ENCODE assay signal across 10 mouse cellular contexts in the genomic region with DNA sequence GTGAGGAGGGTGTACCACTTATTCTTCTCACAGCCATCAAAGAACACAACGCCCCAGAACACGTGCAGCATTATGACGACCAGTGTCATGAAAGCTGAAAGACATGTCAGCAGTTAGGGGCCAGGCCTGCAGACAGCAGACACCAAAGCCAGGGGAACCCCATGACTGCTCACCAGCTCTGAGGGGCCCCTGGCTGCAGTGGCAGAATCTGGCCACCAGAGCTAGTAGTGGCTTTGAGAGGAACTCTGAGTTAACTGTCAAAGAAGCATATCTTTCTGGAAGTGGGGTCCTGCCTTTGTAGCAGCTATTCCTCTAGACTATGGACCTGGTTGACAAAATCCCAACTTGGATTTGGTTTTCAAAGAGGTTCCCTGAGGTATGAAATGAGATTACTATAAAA. TPM values are rescaled to one million over a fixed set of nuclear protein-coding genes. Genes with fewer than 3 reads are reported as not detected.
DNase-seq lines count a peak whose midpoint lies in the region; ATAC-seq and TF ChIP-seq lines count a peak whose summit lies in the region.
"Not testable (repeated sequence)": the region's sequence is repeated elsewhere in the genome, so short reads cannot be mapped to it uniquely, and the experiment has no call there.
"Had no signal": no experiment of that assay in that cellular context is flagged by ENCODE, and none has a peak within 500 bp of the region (broad histone marks: within the 10 kb centered on the region; RNA-seq: fewer than 3 reads in every experiment).

No protein-coding gene starts in this region.

- not testable (repeated sequence) for DNase-seq in heart, postnatal 0 days (ENCODE audit: low spot score)
- DNase-seq in kidney, postnatal 4 days: peak; percentile 25 to 32
- peak; percentile 30 to 72 for DNase-seq in spleen, postnatal 4 days (ENCODE audit: low spot score in 2 of 2)
- peak; percentile 22 to 23 for DNase-seq in thymus, postnatal 36 days

- peak; percentile 70 for ATAC-seq in erythroblast, adult 5-6 weeks (replicated peaks; ENCODE audit: low FRiP score, poor library complexity, severe bottlenecking)
- ATAC-seq in heart, postnatal 0 days (ENCODE audit: insufficient read depth, low read depth): not testable (repeated sequence)
- ATAC-seq in megakaryocyte progenitor cell, adult 5-6 weeks (replicated peaks; ENCODE audit: poor library complexity): peak; percentile 70

- H3K27me3 ChIP-seq in E14TG2a.4 (ENCODE audit: insufficient read depth, low read length); heart, postnatal 0 days (ENCODE audit: control insufficient read depth, insufficient read depth, low read length): not testable (repeated sequence)

- H3K9ac ChIP-seq in heart, postnatal 0 days (replicated peaks; ENCODE audit: low read depth, low read length): not testable (repeated sequence)

- H3K9me3 ChIP-seq in E14TG2a.4 (ENCODE audit: low read length); heart, postnatal 0 days (replicated peaks; ENCODE audit: control insufficient read depth, low read length): not testable (repeated sequence)

- H3K27ac ChIP-seq in heart, postnatal 0 days (ENCODE audit: low read depth): not testable (repeated sequence)

- not testable (repeated sequence) for TF ChIP-seq EP300 in heart, postnatal 0 days (IDR thresholded peaks at IDR 0.05; ENCODE audit: low read depth)

- peak; percentile 51 for TF ChIP-seq CTCF in E14TG2a.4 (conservative IDR thresholded peaks at IDR 0.05; ENCODE audit: low read length)
- peak; percentile 5; the same call in 1 of the 2 replicates for TF ChIP-seq CTCF in heart, postnatal 0 days (IDR thresholded peaks at IDR 0.05; ENCODE audit: low read depth)

- not testable (repeated sequence) for H3K4me1 ChIP-seq in E14TG2a.4 (replicated peaks; ENCODE audit: low read depth, low read length); heart, postnatal 0 days (ENCODE audit: control insufficient read depth, insufficient read depth)

- not testable (repeated sequence) for H3K4me3 ChIP-seq in E14TG2a.4 (replicated peaks; ENCODE audit: low read length); heart, postnatal 0 days (ENCODE audit: low read depth, low read length)

- H3K4me2 ChIP-seq in heart, postnatal 0 days (ENCODE audit: low read depth, low read length): not testable (repeated sequence)

- H3K36me3 ChIP-seq in E14TG2a.4 (ENCODE audit: insufficient read depth, low read length); heart, postnatal 0 days (replicated peaks; ENCODE audit: control insufficient read depth, insufficient read depth, low read length): not testable (repeated sequence)

- no CpG with 5 or more reads among the region's 3 CpGs for WGBS in heart, postnatal 0 days

RNA-seq across cellular contexts. Expression of gene Aph1b, which starts 10.7 kb away (rescaled TPM):
- 3.6 and 4.6 TPM in 2 replicates for total RNA-seq in erythroblast, adult 5-6 weeks (2015; ENCODE audit: low replicate concordance)
- total RNA-seq in erythroblast, adult 5-6 weeks (2017; ENCODE audit: low replicate concordance): 1.2 and 2.2 TPM in 2 replicates
- total RNA-seq in heart, postnatal 0 days (2014; rRNA removed; ENCODE audit: low replicate concordance): 5.9 and 6.0 TPM in 2 replicates
- polyA plus RNA-seq in heart, postnatal 0 days (2015; fragmentation: Nextera tagmentation; extraction: Ambion mirVana): 5.4 and 5.8 TPM in 2 replicates
- 1.3 TPM in 2 replicates for total RNA-seq in megakaryocyte progenitor cell, adult 5-6 weeks (2015)
- total RNA-seq in megakaryocyte progenitor cell, adult 5-6 weeks (2017): 0.30 and 1.2 TPM in 2 replicates

RNA-seq across cellular contexts. Expression of gene Gm10647, which starts 12.3 kb away (rescaled TPM):
- total RNA-seq in erythroblast, adult 5-6 weeks (2015; ENCODE audit: low replicate concordance): not detected in 2 replicates
- total RNA-seq in erythroblast, adult 5-6 weeks (2017; ENCODE audit: low replicate concordance): 0.42 and 0.68 TPM in 2 replicates
- 0.08 TPM in 1 of 2 replicates, not detected in the other for total RNA-seq in heart, postnatal 0 days (2014; rRNA removed; ENCODE audit: low replicate concordance)
- 0.33 and 0.34 TPM in 2 replicates for polyA plus RNA-seq in heart, postnatal 0 days (2015; fragmentation: Nextera tagmentation; extraction: Ambion mirVana)
- not detected in 2 replicates for total RNA-seq in megakaryocyte progenitor cell, adult 5-6 weeks (2015)
- total RNA-seq in megakaryocyte progenitor cell, adult 5-6 weeks (2017): 0.10 TPM in 1 of 2 replicates, not detected in the other
- total RNA-seq: CH12.LX had no signal
- polyA plus RNA-seq: adrenal gland, adult 2 months; erythroblast, embryonic 14.5 days had no signal

RNA-seq across cellular contexts. Expression of gene Aph1c, which starts 50.0 kb away (rescaled TPM):
- 3.3 and 5.6 TPM in 2 replicates for total RNA-seq in erythroblast, adult 5-6 weeks (2015; ENCODE audit: low replicate concordance)
- total RNA-seq in erythroblast, adult 5-6 weeks (2017; ENCODE audit: low replicate concordance): 0.84 and 3.2 TPM in 2 replicates
- 0.69 and 3.1 TPM in 2 replicates for total RNA-seq in heart, postnatal 0 days (2014; rRNA removed; ENCODE audit: low replicate concordance)
- 1.7 and 1.9 TPM in 2 replicates for polyA plus RNA-seq in heart, postnatal 0 days (2015; fragmentation: Nextera tagmentation; extraction: Ambion mirVana)
- 4.1 and 7.4 TPM in 2 replicates for total RNA-seq in megakaryocyte progenitor cell, adult 5-6 weeks (2015)
- 0.96 and 3.0 TPM in 2 replicates for total RNA-seq in megakaryocyte progenitor cell, adult 5-6 weeks (2017)
- polyA plus RNA-seq: erythroblast, embryonic 14.5 days had no signal
